8 mouse cellular contexts compared by ENCODE assay signal in the genomic region with DNA sequence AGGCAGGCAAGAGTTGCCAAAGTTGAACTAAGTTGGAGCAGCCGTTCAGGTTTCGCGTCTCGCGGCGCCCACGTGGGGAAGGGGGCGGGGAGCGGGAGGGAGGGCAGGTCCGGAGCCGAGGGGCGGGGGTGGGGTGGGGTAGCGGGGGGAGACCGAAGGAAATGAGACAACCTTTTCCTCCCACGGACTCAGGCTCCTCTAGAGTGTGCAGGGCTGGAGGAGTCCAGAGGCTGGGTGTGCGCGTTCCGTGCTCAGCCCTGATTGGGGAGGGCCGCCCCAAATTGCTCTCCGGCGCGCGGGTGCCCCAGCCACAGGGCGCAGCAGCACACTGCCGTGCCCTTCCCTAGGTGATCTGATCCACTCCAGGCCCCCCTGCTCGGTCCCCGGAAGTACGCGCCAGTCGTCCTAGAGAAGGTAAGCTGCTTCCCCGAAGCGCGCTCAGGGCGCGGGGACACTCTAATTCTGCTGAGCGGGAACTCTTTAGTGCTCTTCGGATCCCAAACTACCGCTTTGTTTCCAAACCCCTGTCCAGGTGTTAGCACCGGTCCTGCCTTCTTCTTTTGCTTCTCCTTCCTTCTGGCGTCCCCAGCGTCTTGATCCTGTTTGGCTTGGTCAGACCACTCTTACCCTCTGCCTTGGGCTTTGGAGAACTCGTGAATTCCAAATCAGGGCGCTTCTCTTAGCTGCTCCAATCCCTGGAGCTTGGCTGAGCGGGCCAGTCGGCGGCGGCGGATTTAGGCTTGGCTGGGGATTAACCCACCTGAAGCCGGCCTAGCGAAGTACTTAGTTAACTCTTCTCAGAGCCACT. TPM values are rescaled to one million over a fixed set of nuclear protein-coding genes. Genes with fewer than 3 reads are reported as not detected.
A peak's percentile ranks its signal among the peaks of the same experiment; 100 is the strongest.
DNase-seq lines count a peak whose midpoint lies in the region; ATAC-seq lines count a peak whose summit lies in the region.

No protein-coding gene starts in this region.

- H3K4me2 ChIP-seq in kidney, embryonic 14.5 days (replicated peaks; ENCODE audit: low read depth, low read length), result peak overlapping the region; percentile 83

- H3K9me3 ChIP-seq in kidney, embryonic 14.5 days (ENCODE audit: control insufficient read depth, low read length), result no peaks in the 10 kb centered on the region

- no peaks in the 10 kb centered on the region for H3K27me3 ChIP-seq in kidney, embryonic 14.5 days (ENCODE audit: control insufficient read depth, insufficient read depth, low read length)

- no peaks in the 10 kb centered on the region for H3K36me3 ChIP-seq in kidney, embryonic 14.5 days (ENCODE audit: control insufficient read depth, insufficient read depth, low read length)

- H3K4me3 ChIP-seq in brown adipose tissue, adult 24 weeks (ENCODE audit: insufficient read depth, low read depth, low read length), result peak overlapping the region; percentile 85
- peak overlapping the region; percentile 73 for H3K4me3 ChIP-seq in kidney, embryonic 14.5 days (ENCODE audit: low read length)

- DNase-seq in layer of hippocampus, postnatal 10 days (ENCODE audit: low spot score in 2 of 2), result peak; percentile 34 to 45
- no peak for DNase-seq in layer of hippocampus, adult 11-12 months (ENCODE audit: low spot score)
- peak; percentile 9 to 35 for DNase-seq in heart, adult 9 months (ENCODE audit: low spot score in 2 of 2)
- DNase-seq in lung, postnatal 10 days, result peak; percentile 72
- peak; percentile 21 for DNase-seq in right cerebral cortex, postnatal 4 days
- no peak for DNase-seq in T-cell, adult 2 months (ENCODE audit: low spot score)

- H3K27ac ChIP-seq in brown adipose tissue, adult 24 weeks (replicated peaks; ENCODE audit: low read depth, low read length), result peak overlapping the region; percentile 76
- peak overlapping the region; percentile 87 for H3K27ac ChIP-seq in kidney, embryonic 14.5 days (ENCODE audit: low read depth, low read length)

- under 1% methylated on average over 48 of the region's 50 CpGs for WGBS in kidney, embryonic 14.5 days

- H3K4me1 ChIP-seq in brown adipose tissue, adult 24 weeks (ENCODE audit: control insufficient read depth, insufficient read depth, insufficient read length, low read length), result peaks cover 3% of the 10 kb centered on the region; the same call in 1 of the 2 replicates
- H3K4me1 ChIP-seq in kidney, embryonic 14.5 days (ENCODE audit: control insufficient read depth, insufficient read depth, low read length), result peaks cover 21% of the 10 kb centered on the region

- H3K9ac ChIP-seq in kidney, embryonic 14.5 days (ENCODE audit: low read depth, low read length), result peak overlapping the region; percentile 76

- peak; percentile 83 for ATAC-seq in kidney, embryonic 14.5 days (ENCODE audit: low FRiP score, low TSS enrichment)

RNA-seq across cellular contexts. Expression of gene Eva1a, which starts 0.8 kb away (rescaled TPM):
- 10 to 100 TPM; 12.0 to 13.2 TPM for total RNA-seq in layer of hippocampus, postnatal 10 days (2021)
- polyA plus RNA-seq in brown adipose tissue, adult 24 weeks (2012; ENCODE audit: insufficient read depth, insufficient read length, missing spikeins), result 0.83 and 2.1 TPM in 2 replicates
- 37.3 and 45.4 TPM in 2 replicates for polyA plus RNA-seq in kidney, embryonic 14.5 days (2014; fragmentation: Nextera tagmentation; extraction: Ambion mirVana)

Comparison
In these comparisons a context has a peak if more than half of its experiments do, and no peak if none do; other contexts are left out.
1. DNase-seq: peak in layer of hippocampus, postnatal 10 days (2 of 2), heart, adult 9 months (2 of 2), lung, postnatal 10 days (single experiment) and right cerebral cortex, postnatal 4 days (single experiment); none in layer of hippocampus, adult 11-12 months (single experiment) and T-cell, adult 2 months (single experiment).
2. RNA of gene Eva1a, which starts 0.8 kb away (polyA plus RNA-seq): 37.3 to 45.4 TPM in kidney, embryonic 14.5 days; 0.83 to 2.1 TPM in brown adipose tissue, adult 24 weeks; every median in the first group is over 10 times any median in the second.